Mouse (Mus musculus): ENCODE measurements at regions not wholly inside any gene's neighbourhood (a gene's known extent, or its start where the extent isn't known, plus 50 kb on each side); places are given as distances from the start of the nearest gene placed in this dataset.

- TF ChIP-seq CTCF (IDR thresholded peaks at IDR 0.05; ENCODE audit: low read depth) = no peak
- no peak for TF ChIP-seq EP300 (IDR thresholded peaks at IDR 0.05; ENCODE audit: low read depth)
Observed at GRCm38 (mm10) chr7:88575073-88575472, 145.0 kb downstream of the Rab38 start.

Measured in liver, embryonic 14.5 days (tissue).